Mouse (Mus musculus) spleen, postnatal 14 days (tissue): ENCODE measurements around the gene Klf9.
"Not testable (repeated sequence)": the region's sequence is repeated elsewhere in the genome, so short reads cannot be mapped to it uniquely, and the experiment has no call there.

Source experiments
- DNase-seq, 2 experiments: peaks; one replicate each; pipeline ENCODE4 v3.0.0; 2021 to 2022; ENCODE audit warnings: low spot score in 2 of 2

Gene Klf9

GRCm38 (mm10) chr19:23141391-23142281, 610 bp downstream of the Klf9 start:
- DNase-seq, result peak in 1 of 2 experiments; percentile 39

DNA sequence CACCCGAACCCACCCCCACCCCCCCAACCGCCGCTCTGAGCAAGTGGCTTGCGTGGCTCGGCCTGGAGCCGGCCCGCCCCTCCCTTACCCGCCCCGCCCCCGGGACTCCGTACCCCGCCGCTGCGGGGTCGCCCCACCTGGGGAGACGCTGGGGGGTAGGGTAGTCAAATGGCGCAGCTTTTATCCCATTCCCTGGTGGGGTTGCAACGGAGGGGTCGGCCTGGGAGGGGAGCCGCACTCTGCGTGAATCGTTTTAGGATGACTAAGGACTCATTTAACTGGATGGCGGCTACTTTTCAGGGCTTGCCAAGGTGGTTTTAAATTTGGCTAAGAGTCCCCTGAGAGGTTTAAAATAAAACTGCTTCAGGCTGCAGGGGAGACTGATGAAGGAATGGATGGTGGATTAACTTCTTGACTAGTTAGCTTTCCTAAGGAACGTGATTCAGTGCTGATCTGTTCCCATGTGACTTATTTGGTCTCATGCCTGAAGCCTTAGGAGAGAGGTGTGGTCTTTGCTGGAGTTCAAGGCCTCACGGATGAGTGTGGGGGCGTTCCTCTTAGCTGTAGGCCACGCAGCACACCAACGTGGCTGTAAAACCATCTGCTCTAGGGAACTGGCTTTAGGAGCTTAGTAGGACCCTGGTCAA, 1.5 kb downstream of the Klf9 start:
- DNase-seq, result no peak

- no peak for DNase-seq
Observed at GRCm38 (mm10) chr19:23143074-23143445, 2.0 kb downstream of the Klf9 start.

GRCm38 (mm10) chr19:23143541-23143940, 2.5 kb downstream of the Klf9 start:
- no peak for DNase-seq

DNA sequence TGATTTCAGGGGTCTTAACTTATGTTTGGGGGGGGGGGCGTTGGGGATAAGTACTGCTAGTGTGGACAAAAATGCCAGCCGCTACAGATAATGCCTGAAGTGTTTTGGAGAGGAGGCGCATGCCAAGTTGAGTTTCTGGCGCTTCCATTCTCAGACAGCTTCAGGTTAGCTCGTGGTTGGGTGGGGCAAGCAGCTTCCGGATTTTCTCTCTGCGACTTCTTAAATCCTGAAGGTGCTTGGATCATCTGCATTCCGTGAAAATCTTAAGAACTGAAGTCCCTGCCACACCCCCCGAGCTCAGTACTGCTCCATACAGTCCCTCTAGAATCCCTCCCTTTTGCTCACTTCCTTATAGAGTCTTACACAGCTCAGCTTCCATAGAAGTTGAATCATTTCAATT, 3.0 kb downstream of the Klf9 start:
- DNase-seq, result no peak

DNA sequence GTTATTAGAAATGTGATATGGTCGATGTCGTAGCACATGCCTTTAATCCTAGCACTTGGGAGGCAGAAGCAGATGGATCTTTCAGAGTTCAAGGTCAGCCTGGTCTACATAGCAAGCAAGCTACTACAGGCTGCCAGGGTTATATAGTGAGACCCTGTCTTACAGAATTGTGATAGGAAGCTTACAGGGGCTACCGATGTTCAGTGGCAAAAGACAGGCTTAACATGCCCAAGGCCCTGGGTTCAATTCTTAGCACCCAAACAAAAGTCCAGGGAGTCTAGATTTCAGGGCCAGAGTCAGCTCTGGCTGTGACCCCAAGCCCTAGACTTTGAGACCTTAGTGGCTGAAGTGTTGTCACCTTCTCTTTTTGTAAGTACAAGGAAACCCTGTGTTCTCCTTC, 4.1 kb downstream of the Klf9 start:
- no peak for DNase-seq

DNA sequence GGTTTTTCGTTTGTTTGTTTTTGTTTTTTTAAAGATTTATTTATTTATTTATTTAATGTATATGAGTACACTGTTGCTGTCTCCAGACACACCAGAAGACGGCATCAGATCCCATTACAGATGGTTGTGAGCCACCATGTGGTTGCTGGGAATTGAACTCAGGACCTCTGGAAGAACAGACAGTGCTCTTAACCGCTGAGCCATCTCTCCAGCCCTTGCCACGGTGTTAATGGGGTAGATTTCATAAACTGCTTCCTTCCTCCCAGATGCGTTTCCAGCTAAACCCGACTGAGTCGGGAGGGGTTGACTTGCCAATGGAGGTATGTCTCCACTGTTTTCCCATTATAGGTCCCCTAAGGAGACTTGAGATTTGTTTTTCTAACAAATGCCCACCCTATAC, 4.5 kb downstream of the Klf9 start:
- not testable (repeated sequence) for DNase-seq

GRCm38 (mm10) chr19:23146409-23146861, 5.4 kb downstream of the Klf9 start:
- DNase-seq, result no peak

DNA sequence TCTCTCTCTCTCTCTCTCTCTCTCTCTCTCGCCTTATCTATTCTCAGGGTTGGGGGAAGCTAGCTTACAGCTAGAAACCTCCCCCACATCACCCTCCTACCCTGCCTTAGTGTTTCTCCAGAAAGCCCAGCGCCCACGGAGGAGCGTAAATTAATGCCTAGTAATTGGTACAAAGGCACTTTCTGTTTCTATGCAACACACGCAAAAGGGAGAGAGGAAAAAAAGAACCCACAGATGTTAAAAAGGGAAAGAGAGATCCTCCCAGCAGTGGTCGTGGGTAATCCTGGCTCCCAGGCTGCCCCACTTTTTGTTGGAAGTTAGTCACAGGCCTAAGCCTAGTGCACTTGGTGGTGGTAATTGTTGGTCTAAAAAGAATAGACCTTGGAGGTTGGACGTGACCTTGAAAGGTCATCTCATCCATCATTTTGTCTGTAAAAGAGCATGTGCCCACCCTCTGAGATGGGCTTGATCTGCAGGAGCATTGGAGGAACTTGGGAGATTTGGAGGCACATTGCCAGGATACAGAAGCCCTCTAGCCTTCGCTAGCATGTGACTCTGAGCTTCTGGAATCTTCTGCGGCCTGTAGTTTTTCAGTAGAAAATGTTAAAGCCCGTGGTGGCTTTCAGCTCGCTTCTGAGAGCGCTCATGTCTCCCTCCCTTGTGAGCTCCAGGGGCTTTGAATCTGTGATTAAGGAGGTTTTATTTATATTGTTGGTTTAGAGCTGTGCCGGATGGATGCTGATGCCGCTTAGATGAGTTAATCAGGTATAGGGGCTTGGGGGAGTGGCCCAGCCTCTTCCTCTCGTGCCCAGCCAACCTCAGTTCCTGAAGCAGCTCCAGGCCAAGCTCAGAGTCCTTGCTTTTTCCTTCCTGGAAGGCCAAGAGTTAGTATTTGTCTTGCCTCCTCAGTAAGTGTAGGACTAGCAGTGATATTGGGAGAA, 6.3 kb downstream of the Klf9 start:
- DNase-seq, result no peak

GRCm38 (mm10) chr19:23149465-23150410, 8.7 kb downstream of the Klf9 start:
- DNase-seq, result no peak

DNA sequence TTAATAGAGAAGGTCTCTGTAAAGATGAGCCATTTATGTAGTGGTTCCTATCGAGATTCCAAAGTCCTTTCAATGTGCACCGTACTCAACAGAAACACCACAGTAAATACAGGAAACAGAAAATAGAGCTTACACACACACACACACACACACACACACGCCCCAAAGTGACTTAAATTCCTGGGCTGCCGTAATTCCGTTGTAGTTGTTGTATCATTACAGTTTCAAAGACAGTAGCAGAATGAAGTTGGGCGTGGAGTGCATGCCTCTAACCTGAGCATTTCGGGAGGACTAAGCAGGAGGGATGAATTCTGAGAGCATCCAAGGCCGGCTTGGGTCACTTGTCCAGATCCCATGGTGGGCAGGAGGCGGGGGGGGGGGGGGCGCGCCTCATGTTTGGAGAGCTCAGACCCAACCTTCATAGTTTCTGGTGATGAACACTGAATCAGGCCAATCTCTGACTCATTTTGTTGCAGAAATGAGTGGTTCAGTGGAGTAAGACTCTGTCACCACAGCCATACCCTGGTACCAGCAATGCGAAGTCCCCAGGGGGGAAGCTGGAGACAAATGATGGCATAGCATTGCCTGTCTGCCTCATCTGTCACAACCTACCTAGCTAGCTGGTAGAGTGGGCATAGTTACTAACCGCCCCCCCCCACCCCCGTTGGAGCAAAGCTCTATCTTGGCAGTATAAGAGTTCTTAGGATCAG, 9.7 kb downstream of the Klf9 start:
- DNase-seq, result no peak

DNA sequence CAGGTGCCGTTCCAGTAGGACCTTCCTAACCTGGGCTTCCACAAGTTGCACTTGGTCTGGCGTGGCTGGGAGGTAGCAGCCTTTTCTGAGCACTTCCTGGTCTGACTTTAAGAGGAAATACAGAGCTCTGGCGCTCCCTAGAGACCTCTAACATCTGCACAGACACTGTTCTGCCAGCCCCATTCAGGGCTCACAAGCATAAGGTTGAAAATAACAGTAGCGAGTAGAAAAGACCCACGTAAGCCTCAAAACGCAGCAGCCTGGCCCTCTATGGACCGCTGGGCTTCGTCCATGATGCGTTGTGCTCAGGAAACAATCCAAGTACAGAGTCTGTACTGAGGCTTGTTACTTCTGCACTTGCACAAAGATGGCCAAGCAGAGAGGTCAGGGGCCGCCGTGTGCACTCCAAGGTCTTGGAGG, 10.6 kb downstream of the Klf9 start:
- DNase-seq, result peak; percentile 26 to 52

DNA sequence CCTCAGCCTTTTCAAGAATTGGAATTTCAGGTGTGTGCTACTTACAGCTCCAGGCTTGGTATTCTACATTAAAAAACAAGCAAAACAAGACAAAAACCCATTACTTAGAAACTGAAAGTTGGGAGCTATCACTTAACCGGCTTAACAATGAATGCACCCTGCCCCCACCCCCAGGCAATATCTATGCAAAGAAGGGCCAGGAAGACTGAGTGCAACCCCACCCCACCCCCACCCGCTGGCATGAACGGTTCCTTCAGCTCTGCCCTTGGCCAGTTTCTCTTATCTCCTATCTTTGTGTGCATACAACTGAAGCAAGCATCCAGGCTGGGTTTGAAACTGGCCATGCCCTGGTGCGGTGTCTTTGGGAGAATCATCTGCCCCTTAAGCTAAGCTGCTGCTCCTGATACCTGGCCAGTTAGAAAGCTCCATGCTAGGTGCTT, 11.2 kb downstream of the Klf9 start:
- DNase-seq, result no peak

GRCm38 (mm10) chr19:23152771-23153605, 12.0 kb downstream of the Klf9 start:
- no peak for DNase-seq

GRCm38 (mm10) chr19:23153606-23154127, 12.6 kb downstream of the Klf9 start:
- DNase-seq, result no peak

DNA sequence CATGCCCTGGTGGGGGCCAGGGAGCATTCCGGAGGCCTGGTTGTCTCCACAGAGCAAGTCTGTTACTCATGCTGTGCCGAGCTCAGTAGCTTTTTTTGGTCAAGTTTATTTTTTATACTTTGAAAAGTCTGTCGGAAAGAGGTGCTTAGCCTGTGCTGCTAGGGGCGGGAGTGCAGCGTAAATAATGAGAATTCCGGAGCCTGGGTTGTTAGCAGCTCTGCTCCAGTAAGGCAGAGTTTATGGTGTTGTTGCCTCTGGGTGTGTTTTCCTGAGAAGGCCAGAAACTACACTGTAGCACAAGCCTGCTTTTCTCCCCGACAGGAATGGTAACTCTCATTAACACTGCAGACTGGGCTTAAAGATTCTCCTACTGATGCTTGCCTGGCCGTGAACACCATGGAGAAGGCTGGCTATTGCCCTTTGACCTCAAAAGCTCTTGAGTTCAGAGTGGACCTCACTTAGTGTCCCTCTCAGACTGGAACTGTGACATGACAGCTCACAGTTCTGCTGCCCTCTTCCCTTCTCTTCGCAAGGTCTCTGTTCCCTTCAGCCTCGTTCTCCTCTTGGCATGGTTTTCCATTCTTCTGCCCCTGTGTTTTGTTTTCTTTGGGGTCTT, 18.9 kb downstream of the Klf9 start:
- DNase-seq, result no peak

GRCm38 (mm10) chr19:23162387-23162809, 21.4 kb downstream of the Klf9 start:
- DNase-seq, result no peak

- no peak for DNase-seq
Observed at GRCm38 (mm10) chr19:23162877-23163276, 21.9 kb downstream of the Klf9 start.
